Mouse (Mus musculus) neural tube, embryonic 11.5 days (tissue): Measurements from ENCODE around the gene Dnmbp. TPM values are rescaled to one million over a fixed set of nuclear protein-coding genes. Genes with fewer than 3 reads are reported as not detected.

Experiments
- polyA plus RNA-seq: library from polyadenylated mRNA; unstranded; fragments of >200 nt; fragmentation: Nextera tagmentation; extraction: Ambion mirVana; gene quantifications from 2 replicates; pipeline ENCODE4 v1.2.1, GENCODE M21; 2014

The Dnmbp gene
- polyA plus RNA-seq, 1 experiment from 2014 or later, result 15.7 TPM

Other genes with a start within 250 kb of the Dnmbp start
- 11.3 and 12.0 TPM in 2 replicates for gene Cutc, start 187.2 kb downstream of the Dnmbp start, polyA plus RNA-seq
- 8.2 and 10.5 TPM in 2 replicates for gene Cox15, start 187.2 kb downstream of the Dnmbp start, polyA plus RNA-seq
- gene Abcc2, start 158.0 kb downstream of the Dnmbp start, polyA plus RNA-seq, result 0.16 TPM in 1 of 2 replicates, not detected in the other
- gene Cpn1, start 46.4 kb upstream of the Dnmbp start, polyA plus RNA-seq, result 0.12 and 0.38 TPM in 2 replicates
- not detected in 2 replicates for gene Cyp2c23, start 89.0 kb upstream of the Dnmbp start, polyA plus RNA-seq
- gene Erlin1, start 129.6 kb upstream of the Dnmbp start, polyA plus RNA-seq, result 18.7 and 19.1 TPM in 2 replicates
- 48.0 and 50.4 TPM in 2 replicates for gene Chuk, start 167.3 kb upstream of the Dnmbp start, polyA plus RNA-seq
- 36.5 and 38.6 TPM in 2 replicates for gene Cwf19l1, start 195.7 kb upstream of the Dnmbp start, polyA plus RNA-seq
- 115 and 118 TPM in 2 replicates for gene Bloc1s2, start 206.3 kb upstream of the Dnmbp start, polyA plus RNA-seq